10 mouse cellular contexts compared by ENCODE assay signal in the genomic region with DNA sequence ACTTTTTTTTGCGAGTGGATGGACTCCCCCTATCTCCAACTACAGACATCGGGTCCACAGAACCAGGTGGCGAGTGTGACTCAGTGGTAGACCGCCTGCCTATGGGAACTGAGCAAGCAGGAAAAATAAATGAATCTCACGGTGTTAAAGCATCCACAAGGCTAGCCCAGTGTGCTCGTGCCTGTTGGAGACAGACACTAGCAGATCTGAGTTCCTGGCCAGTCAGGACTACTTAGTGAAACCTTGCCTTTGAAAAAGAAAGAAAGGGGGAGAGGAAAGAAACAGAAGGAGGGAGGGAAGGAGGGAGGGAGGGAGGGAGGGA.
DNase-seq lines count a peak whose midpoint lies in the region; ATAC-seq and TF ChIP-seq lines count a peak whose summit lies in the region.
"Had no signal": no experiment of that assay in that cellular context is flagged by ENCODE, and none has a peak within 500 bp of the region (broad histone marks: within the 10 kb centered on the region; RNA-seq: fewer than 3 reads in every experiment).

No protein-coding gene starts in this region.

- peaks cover 4% of the 10 kb centered on the region for H3K27me3 ChIP-seq in heart, embryonic 12.5 days (replicated peaks)
- H3K27me3 ChIP-seq in forebrain, postnatal 0 days (ENCODE audit: insufficient read depth, low read length), result no peaks in the 10 kb centered on the region
- H3K27me3 ChIP-seq in midbrain, embryonic 11.5 days (ENCODE audit: control insufficient read depth, insufficient read depth, low read length), result no peaks in the 10 kb centered on the region; the same call in 1 of the 2 replicates

- H3K36me3 ChIP-seq in heart, embryonic 12.5 days, result no peaks in the 10 kb centered on the region
- H3K36me3 ChIP-seq in forebrain, postnatal 0 days (ENCODE audit: insufficient read depth), result no peaks in the 10 kb centered on the region
- H3K36me3 ChIP-seq in midbrain, embryonic 11.5 days (ENCODE audit: control insufficient read depth, insufficient read depth, low read length), result no peaks in the 10 kb centered on the region

- WGBS in heart, embryonic 12.5 days, result 26% methylated on average over 6 of the region's 6 CpGs
- WGBS in forebrain, postnatal 0 days, result 39% methylated on average over 6 of the region's 6 CpGs
- 33% methylated on average over 6 of the region's 6 CpGs for WGBS in midbrain, embryonic 11.5 days

- TF ChIP-seq CTCF in forebrain, postnatal 0 days (IDR thresholded peaks at IDR 0.05; ENCODE audit: low read depth), result no peak

- H3K27ac ChIP-seq in heart, embryonic 12.5 days (ENCODE audit: poor library complexity, severe bottlenecking), result no peak overlapping the region
- H3K27ac ChIP-seq in forebrain, postnatal 0 days (ENCODE audit: low read depth, low read length), result no peak overlapping the region
- H3K27ac ChIP-seq in midbrain, embryonic 11.5 days (ENCODE audit: low read depth, low read length), result no peak overlapping the region
- H3K27ac ChIP-seq: macrophage had no signal

- H3K9me3 ChIP-seq in heart, embryonic 12.5 days (replicated peaks), result no peaks in the 10 kb centered on the region
- H3K9me3 ChIP-seq in forebrain, postnatal 0 days (ENCODE audit: low read length), result no peaks in the 10 kb centered on the region
- H3K9me3 ChIP-seq in midbrain, embryonic 11.5 days (ENCODE audit: control insufficient read depth, low read length), result no peaks in the 10 kb centered on the region

- ATAC-seq in heart, embryonic 12.5 days (ENCODE audit: insufficient number of reproducible peaks, low FRiP score), result no peak
- ATAC-seq in forebrain, postnatal 0 days, result no peak
- 0 out of 2 replicates have a peak, but pooled peaks have one; percentile 12 for ATAC-seq in midbrain, embryonic 11.5 days (ENCODE audit: low FRiP score)

- peak overlapping the region; percentile 69 for H3K4me2 ChIP-seq in heart, embryonic 12.5 days
- H3K4me2 ChIP-seq in forebrain, postnatal 0 days (ENCODE audit: low read depth), result 0 out of 2 replicates have a peak overlapping the region, but pooled peaks have one; percentile 44
- no peak overlapping the region; the same call in 1 of the 2 replicates for H3K4me2 ChIP-seq in midbrain, embryonic 11.5 days

- peaks cover 5% of the 10 kb centered on the region; the same call in 1 of the 2 replicates for H3K4me1 ChIP-seq in heart, embryonic 12.5 days (replicated peaks)
- no peaks in the 10 kb centered on the region for H3K4me1 ChIP-seq in forebrain, postnatal 0 days (ENCODE audit: insufficient read depth)
- peaks cover 4% of the 10 kb centered on the region; the same call in 1 of the 2 replicates for H3K4me1 ChIP-seq in midbrain, embryonic 11.5 days (ENCODE audit: control insufficient read depth, insufficient read depth, low read length)

- no peak overlapping the region for H3K9ac ChIP-seq in heart, embryonic 12.5 days
- no peak overlapping the region for H3K9ac ChIP-seq in forebrain, postnatal 0 days
- no peak overlapping the region for H3K9ac ChIP-seq in midbrain, embryonic 11.5 days (ENCODE audit: low read length)

- DNase-seq in heart, adult 18-20 months, result no peak
- peak; percentile 19 for DNase-seq in ES-CJ7 (ENCODE audit: low read depth, low spot score)
- no peak for DNase-seq in forebrain, postnatal 0 days
- no peak for DNase-seq in midbrain, embryonic 11.5 days (ENCODE audit: low spot score, missing footprints)
- no peak for DNase-seq in ovary, adult 18-20 months (ENCODE audit: low spot score)
- DNase-seq in adrenal gland, postnatal 10 days, result no peak
- no peak for DNase-seq in spleen, postnatal 10 days (ENCODE audit: low spot score in 2 of 2)
- DNase-seq: heart, postnatal 10 days had no signal

- H3K4me3 ChIP-seq in heart, embryonic 12.5 days, result no peak overlapping the region
- no peak overlapping the region for H3K4me3 ChIP-seq in forebrain, postnatal 0 days (ENCODE audit: low read depth, low read length)
- H3K4me3 ChIP-seq in midbrain, embryonic 11.5 days (ENCODE audit: low read depth, low read length), result no peak overlapping the region
